In the genomic region with DNA sequence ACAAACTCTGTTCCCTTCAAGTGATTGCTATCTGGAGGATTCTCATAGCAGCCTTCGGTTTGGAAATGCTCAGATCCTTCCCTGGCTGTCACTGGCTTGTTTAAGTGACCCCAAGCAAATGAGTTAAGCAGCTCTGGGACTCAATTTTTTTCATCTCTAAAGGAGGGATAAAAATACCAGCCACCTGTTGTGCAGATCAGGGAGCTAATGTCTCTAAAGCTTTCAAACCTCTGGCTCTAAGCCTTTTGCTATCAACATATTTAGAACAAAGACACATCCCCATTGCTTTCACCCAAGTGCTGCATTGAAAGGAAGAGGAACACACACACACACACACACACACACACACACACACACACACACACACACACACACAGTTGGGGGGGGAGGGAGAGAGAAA, we compare ENCODE assay signal across 9 mouse cellular contexts.
"Had no signal": no experiment of that assay in that cellular context is flagged by ENCODE, and none has a peak within 500 bp of the region (broad histone marks: within the 10 kb centered on the region; RNA-seq: fewer than 3 reads in every experiment).

No protein-coding gene starts in this region.

- H3K4me3 ChIP-seq: limb, embryonic 13.5 days; neural tube, embryonic 13.5 days had no signal

- H3K36me3 ChIP-seq: limb, embryonic 13.5 days; neural tube, embryonic 13.5 days had no signal

- H3K27ac ChIP-seq: limb, embryonic 13.5 days; liver, embryonic 14.5 days; neural tube, embryonic 13.5 days had no signal

- H3K4me1 ChIP-seq: limb, embryonic 13.5 days; neural tube, embryonic 13.5 days had no signal

- H3K9me3 ChIP-seq: limb, embryonic 13.5 days; neural tube, embryonic 13.5 days had no signal

- H3K9ac ChIP-seq: limb, embryonic 13.5 days; liver, embryonic 14.5 days; neural tube, embryonic 13.5 days had no signal

- DNase-seq: kidney, adult 18-20 months; kidney, postnatal 10 days; left cerebral cortex, postnatal 4 days; lung, adult 18-20 months; thymus, adult 18-20 months; thymus, postnatal 14 days had no signal

- H3K27me3 ChIP-seq: limb, embryonic 13.5 days; neural tube, embryonic 13.5 days had no signal

- H3K4me2 ChIP-seq: limb, embryonic 13.5 days; neural tube, embryonic 13.5 days had no signal
